Mouse (Mus musculus) cerebellum, postnatal 14 days (tissue): ENCODE measurements around the gene Oscp1.

Experiments used
- DNase-seq, 2 experiments: peaks; one replicate each; pipeline ENCODE4 v3.0.0; 2021; ENCODE audit warnings: mixed read lengths in 2 of 2

Gene Oscp1

DNA sequence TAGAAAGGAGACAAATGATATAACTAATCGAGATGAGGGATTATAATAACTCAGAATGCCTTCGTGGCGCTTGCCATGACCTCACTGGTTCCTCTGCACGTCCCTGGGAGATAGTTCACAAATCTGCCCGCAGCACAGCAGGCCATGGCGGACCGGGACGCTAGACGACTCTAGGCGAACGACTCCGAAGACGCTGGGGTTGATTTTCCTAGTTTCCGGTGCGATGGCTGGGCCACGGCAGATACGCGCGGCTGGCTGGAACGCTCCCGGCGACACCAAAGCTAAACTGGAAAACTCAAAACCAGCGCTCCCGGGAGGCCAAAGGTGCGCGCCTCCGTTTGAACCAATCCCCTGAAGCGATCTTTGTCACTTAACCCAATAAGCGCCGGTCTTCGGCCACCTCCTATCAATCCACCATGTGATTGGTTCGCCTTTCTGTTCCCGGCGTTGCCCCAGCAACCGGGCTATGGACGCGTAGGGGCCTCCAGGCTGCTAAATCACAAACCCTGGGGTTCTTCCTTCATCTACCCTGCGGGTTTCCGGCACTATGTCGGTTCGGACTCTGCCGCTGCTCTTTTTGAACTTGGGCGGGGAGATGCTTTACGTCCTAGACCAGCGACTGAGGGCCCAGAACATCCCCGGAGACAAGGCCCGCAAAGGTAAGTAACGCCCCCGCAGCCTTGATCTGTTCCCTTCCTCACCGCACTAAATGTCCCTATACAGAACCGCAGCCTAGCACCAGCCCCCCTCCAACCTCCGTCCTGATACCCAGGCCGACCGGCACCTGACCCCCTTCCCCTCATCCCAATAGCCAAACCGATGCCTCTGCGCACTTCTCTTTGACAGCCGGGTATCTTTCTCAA is at the start of gene Oscp1:
Gene Oscp1 (plus strand): TSS at position 432 of the 863 bp plus-strand sequence.
- peak; percentile 91 to 94 for DNase-seq

DNA sequence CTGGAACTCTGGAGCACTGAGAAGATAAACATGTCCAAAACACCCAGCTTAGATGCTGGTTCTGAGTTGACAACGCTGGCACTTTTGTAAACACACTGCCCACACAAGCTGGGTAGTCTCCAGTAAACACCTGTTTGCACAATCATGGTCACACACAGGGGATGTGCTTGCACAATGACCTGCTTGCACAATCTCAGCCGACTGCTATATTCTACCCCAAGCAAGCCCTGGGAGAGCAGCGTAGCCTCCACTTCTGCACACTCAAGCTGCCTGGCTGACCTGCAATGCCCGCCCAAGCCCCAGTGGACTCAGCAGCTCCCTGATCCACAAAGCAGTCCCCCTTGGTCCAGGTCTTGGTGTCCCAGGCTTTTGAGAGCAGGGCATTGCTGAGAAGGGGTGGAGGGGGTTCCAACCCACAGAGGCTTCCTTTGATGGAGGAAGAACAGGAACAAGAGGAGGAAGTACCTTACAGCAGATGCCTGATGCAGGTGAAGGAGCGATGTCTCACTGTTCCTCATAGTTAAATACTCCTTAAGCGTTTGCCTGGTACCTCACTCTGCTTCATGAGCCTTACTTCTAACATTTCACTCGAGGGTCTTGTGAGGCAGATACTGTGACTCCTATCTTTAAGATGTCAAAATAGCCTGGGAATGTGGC is 40.6 kb upstream of the Oscp1 start:
- no peak for DNase-seq

DNA sequence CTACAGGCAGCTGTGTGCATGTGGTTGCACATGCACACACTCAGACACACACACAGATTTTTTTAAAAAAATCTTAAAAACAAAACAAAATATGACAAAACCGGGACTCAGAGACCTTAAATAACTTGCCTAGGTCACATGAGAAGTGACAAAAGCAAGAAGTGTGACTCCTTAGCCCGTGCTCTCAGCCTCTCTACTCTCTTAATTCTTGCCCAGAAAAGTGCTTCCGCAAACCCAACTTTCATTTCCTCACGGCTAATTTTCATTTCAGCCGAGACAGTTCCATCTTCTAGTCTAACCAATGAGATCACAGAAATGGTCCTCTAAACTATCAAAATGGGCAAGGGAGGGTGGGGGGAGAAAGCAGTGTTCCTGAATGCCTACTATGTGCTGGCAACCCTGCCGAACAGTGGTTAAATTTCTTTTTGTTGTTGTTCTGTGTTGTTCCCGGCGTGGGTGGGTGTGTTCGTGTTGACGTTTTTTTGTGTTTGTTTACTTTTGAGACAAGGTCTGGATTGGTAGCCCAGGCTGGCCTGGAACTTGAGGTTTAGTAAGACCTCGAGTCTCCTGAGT is 39.3 kb upstream of the Oscp1 start:
- no peak for DNase-seq

DNA sequence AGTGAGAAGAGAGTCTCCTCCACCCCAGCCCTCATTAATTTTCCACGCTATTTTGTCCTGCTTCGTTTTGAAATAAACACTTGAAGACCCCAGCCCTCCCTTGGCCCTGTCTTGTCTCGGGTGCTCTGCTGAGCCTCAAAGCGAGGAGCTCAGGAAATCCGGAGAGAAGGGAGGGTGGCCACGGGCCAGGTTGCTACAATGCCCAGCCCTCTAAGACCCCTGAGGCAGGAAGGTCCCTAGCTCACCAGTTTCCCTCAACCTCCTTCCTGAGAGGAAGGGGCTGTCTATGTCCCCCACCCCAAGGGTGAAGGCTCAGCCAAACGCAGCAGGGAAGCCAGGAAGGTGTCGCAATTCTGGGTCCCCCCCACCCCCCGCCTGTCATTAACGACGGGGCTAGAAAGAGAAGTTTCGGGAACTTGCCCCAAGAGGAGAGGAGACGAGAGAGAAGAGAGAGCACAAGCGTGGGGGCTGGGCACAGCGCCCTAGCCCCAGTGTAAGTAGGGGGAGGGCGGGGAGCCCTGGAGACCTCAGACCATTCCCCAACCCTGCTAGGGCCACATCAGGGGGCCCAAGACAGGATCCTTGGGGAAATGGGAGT is 34.0 kb upstream of the Oscp1 start, which contains the start of gene Csf3r:
Gene Csf3r (plus strand): TSS at position 248 of the 598 bp plus-strand sequence.
- DNase-seq = no peak

DNA sequence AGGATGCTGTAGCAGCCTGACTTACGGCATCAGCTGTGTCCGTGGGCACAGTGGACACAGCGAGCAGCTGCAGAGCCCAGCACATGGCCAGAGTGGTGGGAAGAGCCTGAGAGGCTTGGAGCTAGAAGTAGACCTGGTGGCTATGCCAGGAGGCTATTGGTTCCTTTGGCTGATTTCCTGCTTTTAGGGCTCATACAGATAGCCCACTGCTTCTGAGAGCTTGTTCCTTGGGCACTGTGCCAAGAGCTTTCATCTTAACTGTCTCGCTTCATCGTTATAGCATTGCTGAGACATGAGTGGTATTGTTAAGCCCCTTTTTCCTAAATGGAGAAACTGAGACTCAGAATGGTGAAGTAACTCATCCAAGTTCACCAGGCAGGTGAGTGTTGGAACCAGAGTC is 32.6 kb upstream of the Oscp1 start:
- DNase-seq = peak; percentile 13 to 16

DNA sequence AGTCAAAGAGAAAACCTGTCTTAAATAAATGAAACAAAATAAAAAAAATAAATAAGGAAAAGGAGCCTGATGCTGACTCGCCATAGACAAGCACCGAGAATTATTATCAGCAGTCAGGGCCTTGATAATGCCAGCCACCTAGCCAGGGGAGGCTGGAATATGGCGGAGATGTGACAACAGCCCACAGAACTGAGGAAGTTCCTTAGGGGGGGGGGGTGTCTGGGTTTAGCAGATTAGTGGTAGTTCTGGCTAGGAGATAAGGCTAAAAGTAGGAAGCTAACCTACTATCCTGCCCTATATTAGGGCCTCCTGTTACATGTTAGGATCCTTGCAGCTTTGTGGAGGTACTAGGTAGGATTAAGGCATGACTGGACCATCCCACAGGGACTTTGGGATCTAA is 30.4 kb upstream of the Oscp1 start:
- no peak for DNase-seq

DNA sequence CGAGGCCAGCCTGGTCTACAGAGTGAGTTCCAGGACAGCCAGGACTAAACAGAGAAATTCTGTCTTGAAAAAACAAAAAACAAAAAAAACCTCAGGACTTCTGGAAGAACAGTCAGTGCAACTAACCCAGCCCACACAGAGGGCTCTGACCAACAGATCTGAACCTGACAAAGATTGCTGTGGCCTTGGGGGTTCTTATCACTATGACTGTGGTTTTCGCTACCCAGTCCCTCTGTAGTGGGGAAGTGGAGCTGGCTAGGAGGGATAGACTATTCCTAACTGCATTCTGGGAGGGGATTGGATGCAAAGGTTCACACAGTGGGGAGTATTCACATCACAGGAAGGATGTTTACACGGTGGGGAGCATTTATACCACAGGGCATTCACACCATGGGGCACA is 29.3 kb upstream of the Oscp1 start:
- DNase-seq = no peak

DNA sequence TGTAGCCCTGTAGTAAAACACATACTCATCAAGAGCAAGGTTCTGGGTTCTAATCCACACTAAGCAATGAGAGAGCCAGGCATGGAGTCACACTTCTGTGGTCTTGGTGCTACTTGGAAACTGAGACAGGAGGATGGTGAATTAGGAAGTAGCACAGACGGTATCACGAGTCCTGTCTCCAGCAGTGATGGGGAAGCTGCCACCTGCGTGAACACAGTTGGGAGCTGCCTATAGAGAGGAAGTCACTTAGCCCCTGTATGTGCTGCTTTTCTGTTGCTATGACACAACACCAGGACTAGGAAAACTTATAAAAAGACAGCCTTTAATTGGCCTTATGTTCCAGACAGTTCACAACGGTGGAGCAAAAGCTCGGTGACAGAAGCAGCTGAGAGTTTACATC is 27.7 kb upstream of the Oscp1 start:
- no peak for DNase-seq

DNA sequence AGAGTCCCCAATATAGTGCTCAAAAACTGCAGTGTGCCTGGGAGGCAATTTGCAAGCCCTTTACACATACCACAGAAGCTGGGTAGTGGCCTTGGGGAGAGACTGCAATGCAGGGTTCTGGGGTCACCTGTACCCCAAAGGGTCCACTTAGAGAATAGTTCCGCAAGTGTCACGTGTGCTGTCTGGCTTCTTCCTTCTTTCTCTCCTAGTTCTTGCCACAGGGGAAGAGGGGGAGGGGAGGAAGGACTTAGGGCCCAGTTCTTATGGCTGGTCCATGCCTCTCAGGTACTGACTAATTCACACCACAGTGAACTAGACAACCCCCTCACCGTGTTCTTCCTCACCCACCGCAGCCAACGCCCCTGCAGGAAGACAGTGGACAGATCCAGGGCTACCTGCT is 23.0 kb upstream of the Oscp1 start:
- no peak for DNase-seq

DNA sequence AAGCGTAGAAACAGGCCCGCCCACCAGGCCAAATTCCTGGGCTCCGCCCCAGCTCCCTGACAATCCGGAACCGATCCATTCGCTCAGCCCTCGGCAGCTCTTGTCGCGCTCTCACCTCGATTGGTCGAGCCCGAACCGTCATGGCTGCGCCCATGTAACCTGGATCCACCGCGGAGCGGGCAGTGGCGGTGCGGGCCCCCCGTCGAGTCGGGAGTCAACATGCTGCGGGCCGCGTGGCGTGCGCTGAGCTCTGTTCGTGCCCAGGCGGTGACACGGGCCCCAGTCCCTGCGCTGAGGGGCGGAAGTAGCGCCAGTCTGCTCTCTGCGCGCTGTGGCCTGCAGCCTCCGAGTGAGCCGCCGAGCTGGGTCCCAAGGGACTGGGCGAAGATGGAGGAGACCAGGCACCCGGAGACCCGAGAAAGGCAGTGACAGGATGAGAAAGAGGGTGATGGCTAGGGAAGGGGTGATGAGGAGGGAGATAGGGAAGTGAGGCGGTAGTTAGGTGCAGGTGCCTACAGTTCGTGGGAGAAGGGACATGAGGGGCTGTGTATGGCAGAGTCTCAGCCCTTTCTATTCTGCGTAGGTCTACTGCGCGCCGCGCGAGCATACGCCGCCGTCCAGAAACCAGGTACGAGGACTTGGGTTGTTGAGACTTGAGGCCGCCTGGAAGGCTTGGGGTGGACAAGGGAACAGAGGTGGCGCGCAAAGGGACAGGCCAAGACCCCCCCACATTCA is 11.3 kb upstream of the Oscp1 start, which contains the start of gene Mrps15:
Gene Mrps15 (plus strand): TSS at position 75 of the 735 bp plus-strand sequence.
- DNase-seq = peak; percentile 87 to 88

DNA sequence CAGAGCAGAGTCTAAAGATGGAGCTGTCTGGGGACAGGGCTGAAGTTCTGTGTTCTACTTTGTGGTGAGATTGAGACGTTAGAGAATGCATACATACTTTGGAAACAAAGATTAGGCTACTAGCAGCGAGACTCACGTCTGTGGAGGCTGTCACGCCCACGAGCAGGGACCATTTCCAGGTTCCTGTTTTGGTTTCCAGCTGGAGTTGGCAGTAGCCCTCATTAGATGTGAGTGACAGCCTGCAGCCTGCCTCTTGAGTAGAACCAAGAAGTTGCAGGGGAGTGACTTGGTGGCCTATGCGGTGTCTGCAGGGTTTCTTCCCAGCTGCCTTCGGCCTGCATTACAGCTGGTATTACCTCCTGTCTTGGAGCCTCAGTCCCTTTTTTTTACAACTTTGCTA is 6.7 kb upstream of the Oscp1 start:
- DNase-seq = peak in 1 of 2 experiments; percentile 21

DNA sequence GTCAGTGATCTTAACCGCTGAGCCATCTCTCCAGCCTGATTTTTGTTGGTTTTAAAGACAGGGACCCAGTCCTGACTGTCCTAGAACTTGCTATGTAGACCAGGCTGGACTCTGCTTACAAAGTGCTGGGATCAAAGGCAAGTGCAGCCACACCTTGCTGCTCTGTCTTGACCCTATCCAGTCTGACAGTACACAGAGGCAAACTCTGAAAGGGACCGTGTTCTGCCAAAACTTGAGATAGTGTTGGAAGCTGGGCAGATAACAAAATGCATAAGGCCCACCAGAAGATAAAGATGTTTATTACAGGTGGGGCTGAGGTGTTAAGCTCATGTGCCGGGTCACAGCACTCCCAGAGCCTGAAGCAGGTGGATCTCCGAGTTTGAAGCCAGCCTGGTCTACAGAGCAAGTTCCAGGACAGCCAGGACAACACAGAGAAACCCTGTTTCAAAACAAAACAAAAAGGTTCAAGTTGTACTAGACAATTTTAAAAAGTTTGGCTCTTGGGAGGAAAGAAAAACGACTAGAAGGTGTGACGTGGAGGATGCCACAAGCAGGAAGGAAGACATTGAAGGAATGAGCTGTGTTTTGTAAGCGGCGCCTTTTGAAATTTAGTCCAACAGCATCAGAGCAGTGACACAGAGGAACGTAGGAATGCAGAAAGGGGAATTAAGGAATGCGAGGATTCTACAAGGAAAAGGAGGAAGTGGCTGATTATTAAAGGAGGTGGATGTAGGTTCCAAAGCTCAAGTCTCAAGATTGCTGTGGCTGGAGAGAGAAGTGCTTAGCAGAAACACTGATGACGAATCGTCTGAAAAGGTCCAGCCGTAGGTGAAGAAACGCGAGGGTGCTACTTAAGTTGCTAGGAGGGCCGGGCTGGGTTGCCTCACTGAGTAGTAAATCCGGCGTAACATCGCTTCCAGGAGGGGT is 895 bp upstream of the Oscp1 start:
- no peak for DNase-seq

DNA sequence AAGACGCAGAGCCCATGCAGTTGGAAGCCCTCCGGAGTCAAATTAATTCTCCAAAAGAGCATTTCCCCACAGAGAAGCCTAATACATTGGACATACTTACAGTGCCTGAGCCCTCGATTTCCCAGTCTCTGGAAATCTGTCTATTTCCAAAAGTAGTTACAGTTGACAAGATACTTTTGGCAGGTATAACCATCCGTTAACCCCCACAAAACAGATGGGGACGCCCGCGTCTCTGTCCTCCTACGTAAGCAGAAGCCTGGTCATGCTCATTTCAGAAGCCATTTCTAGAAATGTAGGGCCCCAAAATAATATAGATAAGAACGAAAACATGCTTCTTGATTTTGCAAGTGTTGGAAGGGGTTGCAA is 615 bp downstream of the Oscp1 start:
- no peak for DNase-seq

DNA sequence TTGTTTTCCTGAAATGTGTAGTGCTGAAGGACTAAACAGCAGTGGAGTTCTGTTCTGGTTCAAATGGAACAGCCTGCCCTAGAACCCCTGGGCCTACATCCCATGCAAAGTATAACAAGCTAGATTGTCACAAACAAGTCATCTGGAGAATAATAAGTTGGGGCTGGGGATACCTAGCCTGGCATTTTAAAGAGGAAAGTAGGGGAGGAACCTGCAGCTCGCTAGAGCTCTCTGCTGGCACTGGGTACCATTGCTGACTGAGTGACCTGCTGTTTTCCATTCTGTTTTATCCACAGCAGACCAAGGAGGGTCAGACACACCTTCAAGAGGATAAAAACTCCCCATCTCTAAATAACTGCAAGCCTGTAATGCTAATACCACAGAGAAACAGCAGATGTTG is 4.5 kb downstream of the Oscp1 start:
- peak; percentile 66 to 69 for DNase-seq

DNA sequence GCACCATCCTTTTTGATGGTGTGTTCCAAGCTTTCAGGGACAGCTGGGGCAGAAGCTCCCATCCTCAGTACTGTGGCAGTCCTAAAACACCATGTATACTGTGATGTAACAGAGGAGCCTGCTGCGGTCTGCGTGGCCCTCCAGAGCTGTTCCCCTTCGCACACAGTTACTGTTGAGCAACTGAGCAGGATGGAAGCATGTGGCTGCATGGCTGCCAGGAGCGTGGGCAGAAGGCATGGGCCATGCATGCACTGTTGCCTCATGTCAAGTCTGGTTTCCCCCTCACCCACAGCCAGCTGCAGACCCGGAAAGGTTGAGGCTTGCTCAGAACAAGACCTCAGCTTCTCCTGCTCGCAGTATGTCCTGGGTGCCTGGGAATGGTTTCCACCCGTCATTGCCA is 6.9 kb downstream of the Oscp1 start:
- DNase-seq = no peak

DNA sequence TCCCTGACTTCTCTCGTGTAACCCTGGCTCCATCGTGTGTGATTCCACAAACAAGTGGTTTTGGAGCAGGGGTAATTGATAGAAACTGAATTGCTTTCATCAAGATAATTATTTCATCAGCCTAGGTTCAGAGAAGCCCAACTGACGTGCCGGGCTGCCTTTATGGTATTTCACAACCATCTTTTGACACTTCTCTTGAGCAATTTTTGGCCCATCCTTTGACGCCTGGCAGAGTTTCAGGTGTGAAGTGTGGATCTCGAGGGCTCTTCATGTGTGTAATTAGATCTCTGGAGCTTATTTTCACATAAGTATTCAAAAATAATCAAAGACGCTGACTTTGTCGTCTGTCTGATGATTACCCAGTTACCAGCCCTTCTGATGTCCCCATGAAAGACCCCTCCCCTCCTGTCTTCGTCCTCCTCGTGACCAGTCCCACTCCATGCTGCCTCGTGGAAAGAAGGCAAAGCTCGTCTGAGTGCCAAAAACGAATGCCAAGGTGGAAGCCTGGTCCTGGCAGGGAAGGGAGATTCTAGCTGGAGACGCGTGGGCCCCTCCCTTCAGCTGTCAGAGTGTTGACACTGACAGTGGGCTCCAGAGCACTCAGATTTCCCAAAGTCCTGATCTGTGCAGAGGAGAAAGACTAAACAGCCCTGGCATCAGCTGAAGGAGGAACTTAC is 9.2 kb downstream of the Oscp1 start:
- peak; percentile 87 for DNase-seq

DNA sequence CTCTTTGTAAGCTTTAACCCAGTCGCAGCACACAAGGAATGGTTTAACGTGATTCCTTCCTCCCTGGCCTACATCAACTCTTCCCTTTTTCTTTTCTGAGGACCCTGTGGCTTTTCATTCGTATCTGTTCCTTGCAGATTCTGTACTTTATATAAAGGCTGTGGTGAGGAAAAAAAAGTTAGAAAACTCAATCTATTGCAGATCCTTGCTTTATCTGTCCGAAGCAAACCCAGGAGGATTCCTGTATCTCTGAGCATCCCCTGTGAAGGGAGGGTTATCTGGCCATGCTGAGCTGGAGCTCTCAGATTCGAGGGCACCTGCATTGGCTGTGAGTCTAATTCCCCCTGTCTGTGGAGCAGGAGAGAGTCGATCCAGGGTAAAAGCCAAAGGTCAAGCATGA is 10.5 kb downstream of the Oscp1 start:
- no peak for DNase-seq

DNA sequence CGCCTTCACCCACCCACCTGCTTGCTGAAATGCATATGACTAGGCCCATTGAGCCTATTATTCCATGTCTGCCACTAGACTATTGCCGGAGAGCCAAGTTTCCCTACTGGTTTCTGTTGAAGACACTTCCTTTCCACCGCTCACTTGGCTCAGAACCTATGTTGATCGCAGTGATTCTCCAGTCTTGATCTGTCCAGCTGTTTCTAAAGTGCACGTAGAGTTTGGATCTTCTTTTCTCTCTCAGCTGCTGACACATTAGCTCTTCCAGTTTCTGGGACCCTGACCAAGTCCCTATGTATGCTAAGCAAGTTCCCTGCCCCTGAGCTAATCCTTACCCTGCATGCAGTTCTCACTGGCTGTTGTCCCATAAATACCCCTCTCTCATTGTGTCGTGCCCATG is 19.5 kb downstream of the Oscp1 start:
- no peak for DNase-seq

DNA sequence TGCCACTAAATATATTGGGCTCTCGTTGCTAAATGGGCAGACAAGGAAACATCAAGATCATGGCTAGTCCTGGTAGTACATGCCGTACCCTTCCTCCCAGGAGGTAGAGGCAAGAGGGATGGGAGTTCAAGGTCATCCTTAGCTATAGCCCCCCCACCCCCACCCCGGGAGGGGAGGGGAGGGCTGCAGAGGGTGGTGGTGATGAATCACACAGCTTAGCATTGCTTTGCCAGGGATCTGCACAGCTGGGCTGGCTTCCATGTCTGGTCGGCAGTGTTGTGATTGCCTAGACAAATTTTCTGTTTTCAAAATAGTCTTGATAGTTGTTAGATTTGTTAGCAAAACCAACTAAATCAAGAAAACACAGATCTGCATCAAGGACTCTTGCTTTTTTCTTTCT is 20.9 kb downstream of the Oscp1 start:
- DNase-seq = no peak

DNA sequence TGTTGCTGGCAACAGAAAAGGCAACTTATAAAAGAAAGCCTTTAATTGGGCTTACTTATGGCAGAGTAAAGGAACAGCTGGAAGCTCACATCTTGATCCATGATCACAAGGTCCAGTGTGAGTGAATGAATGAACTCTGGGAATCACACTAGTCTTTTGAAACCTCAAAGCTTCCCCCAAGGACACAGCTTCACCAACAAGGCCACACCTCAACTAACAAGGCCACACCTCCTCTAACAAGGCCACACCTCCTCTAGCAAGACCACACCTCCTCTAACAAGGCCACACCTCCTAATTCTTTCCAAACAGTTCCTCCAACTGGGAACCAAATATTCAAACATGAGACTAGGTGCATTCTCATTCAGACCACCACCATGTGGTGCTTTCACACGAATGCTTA is 23.2 kb downstream of the Oscp1 start:
- no peak for DNase-seq

DNA sequence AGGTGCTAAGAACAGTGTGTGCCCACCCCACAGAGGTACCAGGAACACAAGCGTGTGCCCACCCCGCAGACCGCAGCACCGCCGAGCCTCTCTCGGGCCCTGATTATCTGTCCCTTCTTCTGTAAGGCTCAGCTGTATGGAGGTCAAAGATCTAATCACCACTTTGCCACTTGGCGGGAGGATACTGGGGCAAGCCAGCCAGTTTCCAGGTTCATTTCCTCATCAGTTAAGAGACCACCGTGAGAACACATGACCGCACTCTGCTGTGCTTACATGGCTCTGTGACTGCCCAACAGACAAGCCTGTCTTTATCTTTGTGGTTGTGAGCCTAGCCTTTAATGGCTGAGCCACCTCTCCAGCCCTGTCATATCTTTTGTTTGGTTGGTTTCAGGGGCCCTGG is 24.7 kb downstream of the Oscp1 start:
- DNase-seq = no peak
